Mouse (Mus musculus) layer of hippocampus, adult 9-10 months (tissue): ENCODE measurements around the gene Kat14.
"Not testable (repeated sequence)": the region's sequence is repeated elsewhere in the genome, so short reads cannot be mapped to it uniquely, and the experiment has no call there.

Experiments used
- DNase-seq: peaks from one replicate; pipeline ENCODE4 v3.0.0; 2022; ENCODE audit warnings: low spot score

Gene Kat14

DNA sequence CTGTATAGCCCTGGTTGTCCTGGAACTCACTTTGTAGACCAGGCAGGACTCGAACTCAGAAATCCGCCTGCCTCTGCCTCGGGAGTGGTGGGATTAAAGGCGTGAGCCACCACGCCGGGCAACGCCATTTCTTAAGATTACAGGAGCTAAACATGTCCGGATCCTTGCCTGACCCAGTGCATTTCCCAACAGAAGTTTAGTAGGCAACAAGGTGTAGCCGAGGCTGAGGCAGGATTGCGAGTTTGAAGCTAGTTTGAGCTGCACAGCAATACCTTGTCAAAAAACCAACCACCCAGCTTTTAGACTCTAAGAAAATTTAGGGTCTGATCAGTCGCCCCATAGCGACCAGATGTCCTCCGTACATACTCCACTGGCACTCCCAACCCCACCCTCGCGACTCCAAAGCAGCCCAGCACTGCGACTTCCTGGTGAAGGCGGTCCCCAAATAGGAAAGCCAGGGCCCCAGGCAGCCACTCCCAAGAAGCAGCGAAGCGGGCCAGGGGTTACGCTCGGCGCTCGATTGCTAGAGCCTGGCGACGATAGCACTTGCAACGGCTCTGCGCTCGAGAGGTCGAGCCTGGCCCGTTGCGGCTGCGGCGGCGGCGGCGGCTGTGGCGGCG, at the start of gene Kat14, which contains the start of gene Pet117:
Kat14 (plus strand) TSS at position 584 of the 620 bp plus-strand sequence.
Pet117 (plus strand) TSS at position 597 of the 620 bp plus-strand sequence.
- peak; percentile 80 for DNase-seq

DNA sequence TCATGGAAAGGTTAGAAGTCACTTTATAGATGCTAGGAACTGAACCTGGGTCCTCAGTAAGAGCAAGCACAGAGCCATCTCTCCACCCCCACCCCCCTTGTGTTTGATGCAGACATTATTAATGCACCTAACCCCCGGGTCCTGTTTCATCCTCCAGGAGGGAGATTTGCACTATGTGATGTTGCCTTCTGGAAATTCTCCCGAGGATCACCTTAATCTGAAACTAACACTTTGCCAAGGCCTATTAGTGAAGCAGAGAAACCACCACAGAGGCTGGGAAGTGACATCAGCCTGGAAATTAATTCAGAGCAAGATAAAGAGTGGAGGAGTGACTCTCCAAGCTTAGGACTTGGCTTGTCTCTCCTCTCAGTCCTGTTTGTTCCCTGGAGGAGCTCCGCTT, 44.6 kb upstream of the Kat14 start:
- no peak for DNase-seq

DNA sequence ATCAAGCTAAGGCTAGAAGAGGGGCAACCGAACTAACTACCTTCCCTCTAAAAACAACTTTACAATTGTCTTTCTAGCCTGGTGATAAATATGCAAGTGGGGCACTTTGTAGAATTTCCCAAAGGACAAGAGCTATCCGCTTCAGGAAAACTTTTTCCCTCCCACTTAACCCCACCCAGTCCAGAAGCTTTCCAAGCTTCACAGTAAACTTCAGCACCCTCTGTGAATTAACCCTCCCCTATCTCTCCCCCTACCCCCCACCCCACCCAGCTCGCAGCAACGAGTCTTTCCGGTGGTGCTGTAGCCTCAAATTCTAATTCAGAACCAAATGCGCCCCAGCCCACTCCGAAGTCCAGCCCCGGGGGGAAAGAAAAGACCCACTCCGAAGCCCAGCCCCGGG, 39.3 kb upstream of the Kat14 start:
- no peak for DNase-seq

DNA sequence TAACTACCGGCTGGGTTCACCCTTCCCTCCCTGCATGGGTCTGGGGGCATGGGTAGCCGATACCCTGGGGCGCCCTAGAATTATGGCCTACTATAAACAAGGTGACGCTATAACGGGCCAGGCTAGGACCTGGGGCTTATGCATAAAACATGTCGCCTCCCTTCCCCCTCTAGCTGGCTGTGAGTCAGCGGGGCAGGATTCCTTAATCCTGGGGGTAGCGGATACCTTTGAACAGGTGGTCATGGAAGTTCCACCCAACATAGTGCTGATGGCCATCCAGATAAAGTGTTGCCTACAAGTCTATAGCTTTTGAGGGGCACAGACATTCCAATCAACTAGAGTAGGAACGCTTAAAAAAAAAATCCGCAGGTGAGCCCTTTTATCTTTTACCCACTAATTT, 38.8 kb upstream of the Kat14 start:
- no peak for DNase-seq

DNA sequence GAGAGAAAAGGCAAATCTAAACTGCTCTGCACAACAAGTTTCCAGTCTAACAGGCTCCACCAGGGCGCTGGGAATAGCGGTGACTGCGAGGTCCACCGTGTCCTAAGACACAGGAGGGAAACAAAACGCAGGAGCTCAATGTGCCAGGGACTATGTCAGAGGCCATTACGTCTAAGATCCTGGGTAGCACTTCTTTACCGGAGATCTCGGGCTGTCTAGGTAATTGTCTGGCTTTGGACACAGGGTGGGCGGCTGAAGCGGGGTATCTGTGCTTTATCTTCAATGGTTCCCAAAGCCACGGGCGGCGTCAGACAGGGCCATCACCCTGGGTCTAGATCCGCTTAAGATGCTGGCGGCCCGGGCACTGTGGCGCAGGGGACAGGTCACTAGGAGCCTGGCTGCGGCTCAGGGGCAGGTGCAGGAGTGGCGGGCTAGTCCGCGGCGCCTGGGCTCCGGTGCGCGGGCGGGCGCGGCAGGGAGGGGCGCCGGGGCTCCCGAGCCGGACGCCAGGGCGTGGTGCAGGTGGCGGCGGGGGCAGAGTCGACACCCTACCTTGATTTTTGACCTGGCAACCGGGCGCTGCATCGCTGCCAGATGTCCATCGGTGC, 38.3 kb upstream of the Kat14 start:
- no peak for DNase-seq

DNA sequence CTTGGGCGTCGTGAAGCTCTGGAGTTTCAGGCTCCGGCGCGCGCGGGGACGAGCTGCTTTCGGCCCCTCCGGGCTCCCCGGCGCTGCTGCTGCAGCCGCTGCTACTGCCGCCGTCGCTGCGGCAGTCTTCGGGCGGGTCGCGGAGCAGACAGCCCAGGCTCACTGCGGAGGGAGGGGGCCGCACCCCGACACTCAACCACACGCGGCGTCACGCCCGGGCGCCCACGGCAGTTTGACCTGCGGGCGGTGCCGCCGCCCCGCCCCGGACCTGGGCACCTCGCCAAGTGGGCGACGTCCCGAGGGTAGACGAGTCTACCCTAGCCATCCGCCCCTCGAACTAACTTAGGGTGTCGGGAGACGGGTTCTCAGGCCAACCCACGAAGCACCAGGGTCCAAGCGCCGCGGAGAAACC, 37.8 kb upstream of the Kat14 start:
- DNase-seq, result no peak

DNA sequence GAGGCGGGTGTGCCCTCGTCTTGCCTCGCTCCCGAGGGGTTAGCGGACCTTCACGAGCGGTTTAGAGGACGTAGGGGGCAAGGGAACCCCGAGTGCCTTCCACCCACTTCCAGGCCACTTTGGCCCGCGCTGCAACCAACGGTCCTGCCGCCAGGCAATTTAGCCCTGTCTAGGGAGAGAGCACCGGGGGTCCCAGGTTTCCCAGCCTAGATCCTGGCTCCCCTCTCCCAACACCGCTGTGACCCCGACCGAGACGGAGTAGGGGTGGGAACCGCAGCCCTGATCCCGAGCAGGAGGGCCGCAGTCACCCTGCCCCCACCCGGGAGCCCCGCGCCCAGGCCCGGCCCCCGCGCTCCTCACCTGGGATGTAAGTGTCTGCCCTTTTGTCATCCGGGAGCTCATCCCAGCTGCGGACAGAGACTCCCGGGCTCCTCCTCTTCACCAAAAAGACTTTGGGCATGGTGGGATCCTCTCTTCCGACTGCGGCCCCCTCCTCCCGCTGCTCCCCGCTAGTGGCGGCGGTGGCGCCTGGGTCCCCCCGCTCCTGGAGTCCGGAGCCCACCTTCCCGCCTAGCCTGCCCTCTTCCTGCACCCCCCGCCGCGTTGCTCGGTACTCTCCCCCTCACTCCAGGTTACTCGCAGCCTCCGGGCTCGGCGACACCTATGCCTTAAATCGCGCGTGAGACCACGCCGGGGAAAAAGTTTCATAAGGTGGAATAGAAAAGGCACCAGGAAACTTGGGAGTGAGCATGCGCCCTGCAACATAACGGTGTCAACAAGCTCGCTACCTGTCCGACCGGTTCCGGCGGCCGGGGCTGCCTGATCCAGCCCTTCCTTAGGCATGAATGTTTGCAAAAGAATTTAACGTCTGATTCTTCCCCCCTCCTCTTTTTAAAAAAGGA, 37.1 kb upstream of the Kat14 start, which contains the start of gene Ovol2:
Ovol2 (minus strand) TSS at position 746 of the 902 bp plus-strand sequence.
- no peak for DNase-seq

DNA sequence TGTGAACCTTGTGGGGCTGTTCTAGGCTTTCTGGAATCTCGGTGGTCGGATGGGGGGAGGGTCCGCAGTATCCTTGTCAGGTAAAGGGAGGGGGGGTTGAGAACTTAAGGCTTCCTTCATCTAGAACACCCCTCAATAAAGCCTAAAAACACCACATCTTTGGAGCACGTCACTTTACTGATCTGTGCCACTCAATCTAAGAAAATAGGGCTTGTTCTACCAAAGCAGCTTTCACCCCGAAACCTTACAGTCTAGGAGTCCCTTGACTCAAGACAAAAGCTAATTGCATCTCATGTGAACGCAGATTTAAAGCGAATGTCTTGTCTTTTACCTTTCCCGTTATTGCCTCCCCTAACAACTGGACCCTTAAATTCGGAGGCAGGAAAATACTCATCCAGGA, 36.3 kb upstream of the Kat14 start:
- DNase-seq, result no peak

DNA sequence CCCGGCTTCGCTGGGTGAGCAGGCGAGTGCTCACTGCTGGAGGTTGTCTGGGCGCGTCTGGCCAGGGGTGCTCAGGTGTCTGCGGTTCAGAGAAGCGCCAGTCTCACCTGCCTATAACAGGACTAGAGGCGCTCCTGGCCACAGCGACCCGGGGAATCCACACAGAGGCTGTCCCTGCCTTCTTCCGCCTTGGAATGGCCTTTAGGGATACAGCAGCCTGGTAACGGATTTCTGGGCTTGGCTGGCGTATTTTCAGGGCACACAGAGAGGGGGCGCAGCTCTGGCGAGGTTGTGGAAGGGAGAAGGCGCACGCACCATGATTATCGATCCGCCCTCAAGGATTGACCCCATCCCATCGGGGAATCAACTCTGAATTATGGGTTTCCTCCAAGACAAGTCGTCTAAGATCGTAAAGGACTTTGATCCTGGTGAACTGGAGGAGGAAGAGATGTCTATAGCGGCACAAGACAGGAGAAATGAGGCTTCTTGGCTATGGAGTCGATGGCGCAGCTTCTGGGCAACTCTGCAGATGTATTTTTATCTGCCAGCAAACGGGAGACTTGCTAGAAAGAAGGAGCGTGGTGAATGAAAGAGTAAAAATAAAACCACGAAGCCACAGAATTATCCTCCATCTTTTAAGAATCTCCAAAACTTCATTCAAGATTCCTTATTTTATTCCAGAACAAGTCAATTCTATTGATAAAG, 35.5 kb upstream of the Kat14 start:
- no peak for DNase-seq

DNA sequence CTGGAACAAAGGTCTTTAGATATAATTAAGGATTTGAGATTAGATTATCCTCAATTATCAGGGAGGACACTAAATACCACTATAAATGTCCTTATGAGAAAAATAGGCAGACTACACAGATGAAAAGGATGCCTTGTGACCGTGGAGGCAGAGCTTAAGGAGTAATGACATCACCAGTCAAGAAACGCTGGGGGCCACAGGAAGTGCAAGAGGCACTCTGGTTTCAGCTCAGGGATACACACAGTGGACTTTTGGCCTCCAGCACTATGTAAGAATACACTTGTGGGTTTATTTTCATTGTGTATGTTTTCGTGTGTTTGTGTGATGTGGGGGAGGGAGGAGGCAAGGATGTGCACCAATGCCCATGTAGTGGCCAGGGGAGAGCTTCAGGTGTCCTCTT, 31.6 kb upstream of the Kat14 start:
- no peak for DNase-seq

DNA sequence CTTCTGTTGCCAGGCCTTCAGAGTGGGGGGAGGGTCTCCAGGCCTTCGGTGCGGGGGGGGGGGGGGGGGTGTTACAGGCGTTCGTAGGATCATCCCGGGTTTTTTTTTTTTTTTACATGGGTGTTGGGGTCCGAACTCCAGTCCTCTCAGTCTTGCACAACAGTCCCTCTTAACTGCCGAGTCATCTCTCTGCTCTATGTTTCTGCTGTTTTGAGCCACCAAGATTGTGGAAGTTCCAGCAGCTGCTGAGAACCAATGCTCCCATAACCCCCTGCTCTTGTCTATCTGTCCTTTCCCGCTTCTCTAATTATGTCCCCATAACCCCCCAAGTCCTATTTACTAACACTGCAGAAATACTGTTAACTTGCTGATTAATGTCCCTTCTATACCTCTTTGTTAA, 31.1 kb upstream of the Kat14 start:
- no peak for DNase-seq

DNA sequence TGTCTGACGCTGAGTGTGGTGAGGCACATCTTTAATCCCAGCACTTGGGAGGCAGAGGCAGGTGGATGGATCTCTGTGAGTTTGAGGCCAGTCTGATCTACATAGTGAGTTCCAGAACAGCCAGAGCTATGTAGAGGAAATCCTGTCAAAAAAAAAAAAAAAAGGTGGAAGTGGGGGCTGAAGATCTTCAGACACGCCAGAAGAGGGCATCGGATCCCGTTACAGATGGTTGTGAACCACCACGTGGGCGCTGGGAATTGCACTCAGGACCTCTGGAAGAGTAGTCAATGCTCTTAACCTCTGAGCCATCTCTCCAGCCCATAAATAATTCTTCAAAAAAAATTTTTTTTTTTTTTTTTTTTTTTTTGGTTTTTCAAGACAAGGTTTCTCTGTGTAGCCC, 30.6 kb upstream of the Kat14 start:
- DNase-seq, result not testable (repeated sequence)

DNA sequence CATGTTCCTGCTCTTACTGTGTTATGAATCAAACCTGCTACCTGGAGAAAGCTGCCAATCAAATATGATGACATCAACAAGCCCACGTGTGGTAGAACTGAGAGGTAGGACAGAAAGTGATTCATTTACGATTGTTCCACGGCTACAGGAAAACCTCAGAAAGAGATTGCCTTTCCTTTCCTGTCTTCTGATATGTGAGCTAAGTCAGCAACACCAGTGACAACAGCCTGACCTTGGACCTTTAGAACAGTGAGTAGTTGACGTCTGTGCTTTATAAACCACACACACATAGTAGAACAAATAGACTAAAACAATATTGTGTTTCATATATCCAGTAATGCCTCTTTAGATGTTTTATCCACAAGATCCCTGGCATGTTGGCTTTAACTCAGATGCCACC, 25.6 kb upstream of the Kat14 start:
- DNase-seq, result no peak

DNA sequence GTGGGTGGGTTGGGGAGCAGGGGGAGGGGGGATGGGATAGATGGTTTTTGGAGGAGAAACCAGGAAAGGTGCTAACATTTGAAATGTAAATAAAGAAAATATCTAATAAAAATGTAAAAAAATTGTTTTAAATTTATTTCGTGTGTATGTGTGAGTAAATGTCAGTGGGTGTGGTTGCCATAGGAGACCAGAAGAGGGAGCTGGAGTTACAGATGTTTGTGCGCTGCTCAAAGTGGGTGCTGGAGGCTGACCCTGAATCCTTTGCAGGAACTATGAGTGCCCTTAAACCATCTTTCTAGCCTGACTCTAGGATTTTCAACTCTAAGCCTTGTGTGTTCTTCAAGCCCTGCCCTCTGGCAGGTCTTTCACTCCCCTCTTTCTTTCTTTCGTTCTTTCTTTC, 20.3 kb upstream of the Kat14 start:
- DNase-seq, result no peak

DNA sequence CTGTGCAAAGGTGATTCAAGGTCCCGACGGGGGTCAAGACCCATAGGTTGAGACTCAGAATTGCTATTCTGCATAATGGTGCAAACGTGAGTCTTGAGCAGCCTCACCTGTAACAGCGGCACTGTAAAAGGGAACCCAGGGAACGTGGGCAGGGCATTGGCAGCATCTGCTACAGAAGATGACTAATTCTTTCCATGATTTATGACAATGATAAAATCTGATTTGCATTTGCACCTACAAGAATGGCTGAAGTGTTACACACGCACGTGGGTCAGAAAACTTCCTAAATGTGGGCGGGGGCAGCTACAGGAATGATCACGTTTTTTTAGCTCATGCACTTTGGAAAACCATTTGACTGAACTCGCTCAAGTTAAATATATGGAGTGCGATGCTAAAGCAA, 15.9 kb upstream of the Kat14 start:
- DNase-seq, result no peak

DNA sequence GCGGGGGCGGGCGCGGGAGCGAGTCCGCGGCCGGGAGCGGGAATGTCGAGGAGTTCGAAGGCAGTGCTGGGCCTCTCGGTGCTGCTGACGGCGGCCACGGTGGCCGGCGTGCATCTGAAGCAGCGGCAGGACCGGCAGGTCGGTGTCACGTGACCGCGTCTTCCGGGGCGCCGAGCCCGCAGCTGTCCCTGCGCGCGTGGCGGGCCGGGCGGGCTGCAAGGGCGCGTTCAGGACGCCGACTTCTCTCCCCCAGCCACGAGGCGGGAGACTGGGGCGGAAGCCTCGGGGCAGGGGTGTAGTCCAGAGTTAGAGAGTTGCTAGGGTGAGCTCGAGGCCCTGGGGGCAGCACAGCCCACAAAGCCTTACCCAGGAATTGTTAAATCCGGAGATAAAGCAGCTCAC, 238 bp downstream of the Kat14 start:
- no peak for DNase-seq

DNA sequence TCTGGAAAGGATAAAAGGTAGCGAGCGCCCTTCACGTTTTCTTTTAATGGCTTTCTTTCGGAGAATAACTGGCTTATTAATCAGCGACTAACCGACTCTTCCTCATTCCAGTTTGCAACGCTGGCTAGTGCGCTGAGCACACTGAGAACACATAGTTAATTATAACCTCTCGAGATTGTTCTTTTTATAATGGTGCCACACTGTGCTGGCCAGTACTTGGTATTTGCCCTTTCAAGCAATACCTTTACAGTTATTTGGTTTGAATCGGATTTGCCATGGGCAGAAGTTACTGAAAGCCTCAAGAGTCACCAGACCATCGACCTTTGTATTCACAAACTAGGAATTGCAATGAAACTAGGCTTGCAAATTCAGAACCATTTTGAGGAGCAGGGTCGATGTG, 728 bp downstream of the Kat14 start:
- no peak for DNase-seq

DNA sequence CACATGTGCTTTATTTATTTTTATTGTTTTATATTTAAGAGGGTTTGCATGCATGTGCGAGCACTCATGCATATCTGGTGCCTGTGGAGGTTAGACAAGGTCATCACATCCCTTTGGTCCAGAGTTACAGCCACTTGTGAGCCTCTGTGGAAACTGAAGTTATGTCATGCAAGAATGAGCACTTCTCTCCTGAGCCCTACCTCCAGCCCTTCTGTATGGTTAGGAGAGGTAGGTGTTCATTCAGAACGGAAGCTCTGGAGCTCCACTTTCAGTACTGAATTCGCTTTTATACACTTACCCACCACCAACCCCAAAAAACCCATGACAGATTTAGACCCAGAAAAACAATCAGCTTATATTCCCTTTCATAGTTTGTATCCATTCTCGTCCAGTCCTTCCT, 2.8 kb downstream of the Kat14 start:
- DNase-seq, result no peak

DNA sequence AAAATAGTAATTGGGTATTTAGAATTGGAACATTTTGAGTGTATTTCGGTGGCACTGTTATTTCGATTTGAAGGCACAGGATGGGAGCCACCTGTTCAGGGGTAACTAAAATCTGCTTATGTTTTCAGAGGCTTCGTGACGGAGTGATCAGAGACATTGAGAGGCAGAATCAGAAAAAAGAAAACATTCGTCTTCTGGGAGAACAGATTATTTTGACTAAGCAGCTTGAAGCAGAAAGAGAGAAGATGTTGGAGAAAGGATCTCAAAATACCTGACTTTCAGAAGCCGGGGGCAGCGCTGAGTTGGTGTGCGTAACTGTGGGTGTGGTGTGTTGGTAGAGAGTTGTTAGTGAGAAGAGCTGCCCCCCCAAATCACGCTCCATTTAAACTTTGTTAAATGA, 4.3 kb downstream of the Kat14 start:
- DNase-seq, result peak; percentile 24

DNA sequence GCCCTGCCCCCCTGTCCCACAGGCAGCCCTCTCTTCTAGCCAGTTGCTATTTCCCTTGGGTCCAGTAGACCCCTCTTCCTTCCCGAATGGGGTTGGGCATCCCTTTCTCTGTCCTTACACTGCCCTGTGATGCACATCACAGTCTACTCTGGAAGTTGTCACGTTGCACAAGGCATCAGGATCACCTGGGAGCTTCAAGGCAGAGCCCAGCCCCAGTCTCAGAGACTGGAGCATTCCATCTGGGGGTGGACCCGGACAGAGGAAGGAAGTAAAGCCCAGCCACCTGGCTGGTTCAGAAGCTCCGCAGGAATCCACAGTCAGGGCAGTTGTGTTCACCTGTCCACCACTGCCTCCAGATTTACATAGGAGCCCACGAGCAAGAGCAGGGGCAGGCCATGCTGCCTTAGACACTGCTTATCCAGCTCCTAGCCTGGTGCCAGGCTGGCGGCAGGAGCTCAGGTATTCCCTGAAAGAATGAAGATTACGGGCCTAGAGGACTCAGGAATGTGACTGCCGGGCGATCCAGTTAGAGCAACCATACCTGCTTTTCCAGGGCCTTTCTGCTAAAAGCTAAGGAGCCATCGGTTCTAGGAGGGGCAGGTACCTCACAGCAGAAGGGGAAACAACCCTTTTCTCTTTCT, 6.4 kb downstream of the Kat14 start:
- DNase-seq, result no peak

DNA sequence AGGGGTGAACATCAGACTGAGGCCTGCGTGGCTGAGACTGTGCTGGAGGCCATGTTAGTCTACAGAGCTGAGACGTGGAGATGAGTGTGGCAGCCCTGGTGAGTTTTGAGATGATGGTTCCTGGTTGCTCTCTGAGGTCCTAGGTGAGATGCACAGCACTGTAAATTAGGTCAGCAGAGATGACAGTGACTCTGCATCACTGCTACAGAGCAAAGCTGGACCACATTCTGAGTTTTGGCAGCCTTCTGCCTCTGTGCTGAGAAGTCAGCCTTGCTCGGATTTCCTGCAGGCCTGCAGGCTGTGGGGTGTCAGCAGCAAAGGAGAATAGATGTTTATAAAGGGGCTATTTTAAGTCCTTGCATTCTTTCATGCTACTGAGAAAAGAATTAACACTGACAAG, 12.5 kb downstream of the Kat14 start:
- no peak for DNase-seq

DNA sequence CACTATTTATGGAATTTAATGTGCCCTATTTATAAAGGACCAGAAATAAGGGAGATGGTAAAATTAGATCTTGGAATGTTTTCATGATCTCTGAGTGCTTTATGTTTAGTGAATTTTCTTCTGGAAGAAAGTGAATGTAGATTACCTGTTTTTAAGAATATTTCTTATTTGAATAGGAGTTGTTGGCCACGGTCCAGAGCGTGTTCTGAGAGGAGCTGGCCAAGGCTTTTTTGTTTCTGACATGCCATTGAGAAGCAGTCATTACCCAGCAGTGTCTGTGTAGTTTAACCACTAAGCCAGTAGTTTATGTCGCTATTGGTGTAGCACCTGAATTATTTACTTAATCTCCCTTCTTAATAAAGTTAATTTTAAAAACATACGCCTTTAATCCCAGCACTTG, 13.0 kb downstream of the Kat14 start:
- DNase-seq, result no peak
